In the genomic region with DNA sequence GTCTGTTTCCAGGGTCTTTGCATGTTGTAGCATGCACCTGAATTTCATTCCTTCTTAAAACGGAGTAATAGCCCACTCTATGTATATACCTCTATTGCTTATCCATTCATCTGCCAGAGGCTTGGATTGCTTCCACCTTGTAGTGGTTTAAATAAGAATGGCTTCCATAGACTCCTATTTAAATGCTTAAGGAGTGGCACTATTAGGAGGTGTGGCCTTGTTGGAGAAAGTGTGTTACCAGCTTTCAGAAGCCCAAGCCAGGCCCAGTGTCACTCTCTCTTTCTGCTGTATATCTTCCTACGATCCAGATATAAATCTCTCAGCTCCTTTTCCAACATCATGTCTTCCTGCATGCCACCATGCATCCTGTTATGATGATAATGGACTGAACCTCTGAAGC, we compare ENCODE assay signal across 12 mouse cellular contexts.
"Had no signal": no experiment of that assay in that cellular context is flagged by ENCODE, and none has a peak within 500 bp of the region (broad histone marks: within the 10 kb centered on the region; RNA-seq: fewer than 3 reads in every experiment).

No protein-coding gene starts in this region.

- DNase-seq: retina, postnatal 1 day; right cerebral cortex, adult 18-20 months; right cerebral cortex, postnatal 14 days; right cerebral cortex, postnatal 25 days; right cerebral cortex, postnatal 4 days; spleen, adult 18-20 months; thymus, adult 18-20 months; thymus, adult 2 months; thymus, postnatal 14 days; thymus, postnatal 25 days; thymus, postnatal 36 days; thymus, postnatal 4 days had no signal
